Mouse (Mus musculus): ENCODE data around the gene Pald1.

Gene Pald1

DNA sequence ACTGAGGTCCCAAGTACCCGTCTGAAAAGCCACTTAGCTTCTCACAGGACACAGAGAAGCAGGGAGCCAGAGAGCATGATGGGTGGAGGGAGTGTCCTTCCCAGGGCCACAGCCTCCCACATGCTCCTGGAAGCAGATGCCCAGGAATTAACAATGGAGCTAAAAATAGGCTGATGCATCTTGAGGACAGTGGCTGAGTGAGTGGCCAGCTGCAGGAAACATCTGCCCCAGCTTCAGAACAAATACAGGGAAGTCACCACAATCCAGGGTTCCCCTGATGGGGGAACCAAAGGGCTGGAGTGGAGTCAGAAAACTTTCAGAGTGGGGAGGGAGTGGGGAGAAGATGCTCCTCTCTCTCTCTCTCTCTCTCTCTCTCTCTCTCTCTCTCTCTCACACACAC is 17.4 kb downstream of the Pald1 start:
- peak; percentile 99 for DNase-seq

DNA sequence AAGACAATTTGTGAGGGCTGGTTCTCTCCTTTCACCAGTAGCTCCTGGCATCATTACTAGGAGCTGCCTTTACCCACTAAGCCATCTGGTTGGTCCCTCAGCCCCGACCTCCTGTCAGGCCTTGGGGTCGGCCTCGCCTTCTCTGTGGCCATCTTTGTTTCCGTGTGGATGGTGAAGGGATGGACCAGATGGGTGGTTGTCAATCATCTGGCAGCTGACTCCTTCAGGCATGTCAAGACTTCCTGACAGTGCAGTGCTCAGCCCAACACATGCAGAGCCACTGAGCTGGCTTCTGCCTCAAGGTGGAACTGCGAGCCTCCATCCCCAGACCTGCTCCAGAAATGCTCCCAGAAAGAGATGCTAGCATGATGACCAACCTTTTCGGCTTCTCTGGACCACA is 18.9 kb downstream of the Pald1 start:
- DNase-seq = peak; percentile 91

DNA sequence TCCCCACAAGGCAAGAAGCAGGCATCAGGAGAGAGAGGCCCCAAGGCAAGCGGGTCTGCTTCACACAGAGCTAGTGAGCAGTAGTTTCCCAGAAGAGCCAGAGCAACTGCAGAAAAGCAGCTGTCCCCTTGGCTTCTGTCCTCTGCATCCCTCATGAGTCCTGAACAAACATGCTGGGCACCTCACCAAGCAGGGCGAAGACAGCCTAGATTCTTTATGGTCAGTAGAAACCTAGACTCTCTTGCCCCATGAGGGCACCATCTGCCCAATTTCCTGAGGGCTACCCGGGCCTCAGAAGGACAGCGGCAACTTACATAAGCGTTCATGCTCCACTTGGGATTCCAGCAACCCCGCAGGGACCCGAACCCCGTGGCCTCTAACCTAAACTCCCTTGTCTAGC is 20.3 kb downstream of the Pald1 start:
- DNase-seq = peak; percentile 97

DNA sequence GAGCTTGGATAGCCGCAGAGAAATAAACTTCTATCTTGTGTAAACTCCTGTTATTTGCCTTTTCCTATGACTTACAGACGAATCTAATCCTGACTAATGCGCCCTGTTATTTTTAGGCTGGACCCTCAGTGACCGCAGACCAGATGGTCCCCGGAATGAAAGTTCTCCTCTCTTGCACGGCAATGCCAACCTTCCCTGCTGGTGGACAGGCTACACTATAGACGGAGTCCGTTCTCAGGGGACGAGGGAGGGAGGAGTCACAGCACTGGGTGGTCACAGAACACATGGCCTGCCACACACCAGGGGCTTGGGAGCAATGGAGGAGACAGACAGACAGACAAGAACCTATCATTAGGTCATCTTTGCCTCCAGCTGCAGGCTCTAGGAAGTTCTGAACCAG is 20.8 kb downstream of the Pald1 start:
- no peak for DNase-seq

DNA sequence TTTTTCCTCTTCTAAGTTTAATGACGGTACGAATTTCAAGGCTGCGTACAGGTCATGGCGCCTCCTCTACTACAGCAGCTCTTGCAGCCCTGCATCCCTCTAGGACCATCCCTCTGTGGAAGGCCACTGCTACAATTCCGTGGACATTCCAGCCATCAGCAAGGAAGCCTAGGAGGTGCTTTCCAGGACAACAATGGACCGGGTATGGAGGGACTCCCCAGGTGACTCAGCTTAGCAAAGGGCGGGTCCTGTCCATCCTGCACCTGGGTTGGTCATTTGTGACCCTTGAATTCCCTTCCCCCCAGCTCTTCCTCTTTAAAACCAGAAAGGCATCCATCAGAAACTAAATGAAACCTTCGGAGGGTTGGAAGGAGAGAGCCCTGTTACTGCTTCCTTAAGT is 22.7 kb downstream of the Pald1 start:
- peak; percentile 94 for DNase-seq

DNA sequence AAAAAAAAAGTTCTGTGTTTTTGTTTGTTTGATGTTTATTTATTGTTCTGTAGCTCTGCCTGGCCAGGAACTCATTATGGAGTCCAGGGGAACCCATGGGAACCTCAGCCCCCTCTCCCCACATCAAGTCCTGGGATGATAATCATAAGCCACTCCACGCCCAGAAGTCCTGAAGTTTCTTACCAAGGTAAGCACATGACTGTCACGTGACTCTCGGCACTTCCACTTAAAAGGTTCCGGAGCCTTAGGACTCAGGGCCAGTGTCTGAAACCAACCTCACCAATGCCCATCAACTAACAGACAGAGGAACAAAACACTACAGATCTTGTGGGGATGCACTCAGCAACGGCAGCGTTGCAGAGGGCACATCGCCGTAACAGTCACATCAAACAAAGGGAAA is 23.9 kb downstream of the Pald1 start:
- no peak for DNase-seq

DNA sequence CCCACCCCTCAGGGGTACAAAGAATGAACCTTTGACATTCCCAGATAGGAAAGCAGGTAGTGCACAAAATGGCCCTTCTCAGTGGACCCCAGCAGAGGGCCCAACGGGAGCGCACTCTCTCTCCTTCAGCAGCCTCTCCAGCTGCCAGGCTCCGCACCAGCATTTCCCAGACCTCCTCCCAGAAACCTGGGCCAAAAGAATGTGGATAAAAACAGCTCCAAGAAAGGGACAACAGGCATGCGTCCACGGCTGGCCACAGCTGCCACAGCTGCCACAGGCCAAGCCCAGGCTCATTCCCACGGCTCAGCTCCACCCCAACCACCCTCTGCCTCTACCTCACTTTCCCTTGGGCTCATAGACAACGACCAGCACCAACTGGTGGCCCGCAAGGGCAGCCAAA is 25.7 kb downstream of the Pald1 start:
- DNase-seq = peak; percentile 98

DNA sequence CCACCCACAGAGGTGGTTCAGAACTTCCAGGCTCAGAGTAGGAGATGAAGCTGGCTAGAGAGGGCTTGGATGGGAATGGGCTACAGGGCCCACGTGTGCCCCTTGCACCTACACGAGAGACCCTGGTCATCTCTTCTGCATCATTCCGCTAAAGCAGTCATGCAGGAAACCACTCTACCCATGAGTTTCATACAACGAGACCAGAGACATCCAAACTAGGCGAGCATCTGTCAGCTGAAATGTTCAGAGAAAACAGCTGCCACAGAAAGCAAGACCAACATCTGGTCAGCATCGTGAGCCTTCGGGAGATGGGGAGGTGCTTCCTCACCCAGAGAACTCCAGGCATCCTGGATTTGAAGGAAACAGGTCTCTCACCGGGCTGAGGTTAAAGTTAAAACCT is 26.8 kb downstream of the Pald1 start:
- peak; percentile 92 for DNase-seq

DNA sequence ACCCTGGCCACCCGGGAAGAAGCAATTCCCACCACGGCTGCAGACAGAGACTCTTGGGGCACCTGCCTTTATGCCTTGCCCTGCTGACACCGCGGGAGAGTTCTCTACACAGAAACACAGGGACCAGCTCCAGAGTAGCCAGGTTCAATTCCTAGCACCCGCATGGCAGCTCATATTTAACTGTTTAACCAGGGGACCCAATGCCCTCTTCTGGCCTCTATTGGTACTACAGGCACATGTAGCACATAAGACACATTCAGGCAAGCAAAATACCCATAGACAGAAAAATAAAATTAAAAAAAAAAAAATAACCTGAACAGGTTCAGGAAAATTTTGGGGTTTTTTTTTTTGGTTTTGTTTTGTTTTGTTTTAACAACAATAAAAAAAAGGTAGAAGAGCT is 27.2 kb downstream of the Pald1 start:
- DNase-seq = no peak

DNA sequence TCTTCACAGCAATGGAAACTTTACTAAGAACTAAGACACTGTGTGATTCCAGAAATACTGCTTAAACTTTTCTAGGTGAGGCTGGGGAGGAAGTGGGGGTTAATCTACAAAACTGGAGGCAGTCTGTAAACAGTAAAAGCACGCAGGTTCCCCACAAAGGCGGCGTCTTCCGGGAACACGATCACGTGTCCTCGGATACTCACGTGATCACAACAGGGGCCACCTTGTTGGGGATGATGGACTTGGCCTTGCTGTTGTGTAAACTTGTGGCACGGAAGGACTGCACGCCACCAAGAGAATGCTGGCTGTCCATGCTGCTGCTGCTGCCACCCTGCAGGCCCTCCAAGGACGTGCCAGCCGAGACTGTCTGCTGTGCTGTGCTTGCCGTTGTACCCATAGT is 27.7 kb downstream of the Pald1 start:
- DNase-seq = no peak

DNA sequence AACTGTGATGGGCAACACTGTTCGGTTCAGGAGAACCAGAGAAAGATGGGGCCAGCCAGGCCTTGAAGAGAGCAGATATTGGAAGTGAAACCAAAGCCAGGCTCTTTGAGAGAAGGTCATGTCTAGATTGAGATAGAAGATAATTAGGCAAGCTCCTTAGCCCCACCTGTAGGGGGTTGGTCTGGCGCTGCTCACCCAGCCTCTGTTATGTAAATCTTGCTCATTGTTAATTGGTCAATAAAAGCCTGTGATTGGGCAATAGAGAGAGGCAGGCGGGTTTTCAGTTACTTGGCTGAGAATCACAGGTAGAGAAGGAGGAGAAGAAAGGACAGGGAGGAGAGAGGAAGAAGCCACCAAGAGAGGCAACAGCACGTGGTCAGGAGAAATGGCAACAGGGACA is 32.1 kb downstream of the Pald1 start:
- no peak for DNase-seq

DNA sequence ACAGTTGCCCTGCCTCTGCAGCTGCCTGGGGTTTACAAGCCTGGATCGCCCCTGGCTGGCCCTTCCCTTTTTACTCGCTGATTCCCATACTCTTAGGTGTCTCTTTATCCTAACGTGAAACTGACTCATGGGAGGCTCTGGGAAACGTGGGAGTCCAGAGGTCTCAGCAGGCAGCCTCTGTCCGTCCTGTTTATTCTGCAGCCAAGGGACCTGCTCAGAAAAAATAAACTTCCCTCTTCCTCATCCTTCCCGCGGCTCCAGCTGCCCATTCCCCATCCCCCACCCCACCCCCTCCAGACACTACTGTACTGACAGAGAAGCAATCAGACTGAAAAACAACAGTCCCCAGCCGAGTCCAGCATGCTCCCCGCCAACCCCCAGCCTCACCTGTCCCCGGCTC is 37.0 kb downstream of the Pald1 start:
- no peak for DNase-seq

DNA sequence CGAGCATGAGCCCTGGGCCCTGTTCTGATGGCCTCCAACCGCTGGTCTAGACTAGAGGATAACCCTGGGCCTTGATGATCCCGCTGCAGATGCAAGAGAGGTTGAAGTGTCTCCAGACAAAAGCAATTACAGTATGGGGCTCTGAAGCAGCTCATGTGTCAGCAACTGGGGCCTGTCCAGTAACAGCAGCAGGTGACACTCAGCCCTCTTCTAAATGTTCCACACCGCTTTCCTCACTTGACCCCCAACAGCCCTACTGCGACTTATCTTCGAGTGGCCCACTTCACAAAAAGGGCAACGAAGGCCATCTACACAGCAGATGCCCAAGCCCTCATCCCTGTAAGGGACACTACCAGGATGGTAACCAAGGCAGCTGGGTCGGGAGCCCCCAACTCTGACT is 38.2 kb downstream of the Pald1 start:
- DNase-seq = no peak

DNA sequence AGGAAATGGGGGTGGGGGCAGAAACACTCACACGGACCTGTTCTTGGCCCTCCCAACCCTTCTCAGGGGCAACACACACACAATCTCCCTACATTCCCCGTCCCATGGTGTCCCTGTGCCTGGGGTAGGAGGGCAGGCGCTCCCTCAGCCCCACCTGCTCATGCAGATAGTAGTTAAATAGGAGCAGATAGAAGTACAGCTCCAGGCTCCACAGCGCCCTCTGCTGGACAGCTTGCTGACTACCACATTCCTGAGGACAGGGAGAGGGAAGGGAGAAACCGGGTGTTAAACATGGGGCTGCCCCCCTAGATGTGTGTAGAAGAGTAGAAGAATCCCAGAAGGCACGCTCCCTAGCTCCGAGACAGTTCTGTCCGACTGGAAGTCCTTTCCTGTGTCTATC is 39.4 kb downstream of the Pald1 start:
- peak; percentile 95 for DNase-seq

DNA sequence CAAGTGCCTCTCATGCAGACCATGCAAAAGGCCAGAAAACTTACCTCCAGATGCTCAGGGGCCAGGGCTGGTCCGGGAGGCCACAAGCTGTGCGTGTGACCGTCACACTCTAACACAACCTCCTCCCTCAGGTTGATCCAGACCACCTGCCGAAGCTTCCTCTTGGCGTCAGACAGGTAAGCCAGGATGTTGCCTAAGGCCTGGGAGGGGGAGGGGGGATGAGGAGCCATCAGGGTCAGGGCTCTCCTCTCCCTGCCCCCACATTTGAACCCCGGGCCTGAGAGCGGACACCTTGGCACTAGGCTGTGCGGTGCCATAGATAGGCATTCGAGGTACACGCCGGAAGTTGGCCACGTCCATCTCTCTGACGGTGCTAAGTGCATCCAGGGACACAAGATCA is 40.6 kb downstream of the Pald1 start:
- peak; percentile 92 for DNase-seq

DNA sequence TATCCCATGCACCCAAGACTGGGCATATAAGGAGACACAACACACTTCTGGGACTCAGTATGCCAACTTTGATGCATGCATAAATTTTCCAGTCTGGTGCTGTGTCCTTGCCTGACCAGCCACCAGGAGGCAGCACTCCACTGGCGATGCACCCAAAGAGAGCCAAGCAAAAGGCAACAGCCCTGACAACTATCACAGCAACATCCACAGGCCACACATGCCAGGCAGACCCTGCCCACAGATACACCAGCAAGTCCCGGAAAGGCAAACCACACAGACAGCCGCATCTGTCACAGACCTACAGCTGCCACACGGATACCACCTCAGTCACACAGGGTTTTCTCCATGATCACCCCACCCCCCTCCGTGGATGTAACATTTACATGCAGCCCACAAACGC is 41.8 kb downstream of the Pald1 start:
- peak; percentile 93 for DNase-seq

DNA sequence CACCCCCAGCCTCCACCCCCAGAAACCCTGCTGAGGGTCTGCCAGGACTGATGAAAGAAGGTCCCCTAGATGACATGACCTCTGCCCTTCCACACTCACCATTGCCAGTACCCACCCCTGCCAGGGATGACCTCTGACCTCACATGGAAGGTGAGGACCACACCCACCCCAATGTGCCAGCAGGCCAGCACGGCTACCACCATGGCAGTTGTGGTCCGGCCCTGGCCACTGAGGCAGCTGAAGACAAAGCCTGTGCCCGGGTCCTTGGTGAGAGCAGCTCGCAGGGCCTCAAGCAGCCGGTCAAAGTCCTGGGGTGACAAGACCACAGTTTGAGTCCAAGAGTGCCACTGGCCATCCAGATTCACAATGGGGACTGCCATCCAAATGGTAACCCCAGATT is 42.3 kb downstream of the Pald1 start:
- DNase-seq = peak; percentile 94

DNA sequence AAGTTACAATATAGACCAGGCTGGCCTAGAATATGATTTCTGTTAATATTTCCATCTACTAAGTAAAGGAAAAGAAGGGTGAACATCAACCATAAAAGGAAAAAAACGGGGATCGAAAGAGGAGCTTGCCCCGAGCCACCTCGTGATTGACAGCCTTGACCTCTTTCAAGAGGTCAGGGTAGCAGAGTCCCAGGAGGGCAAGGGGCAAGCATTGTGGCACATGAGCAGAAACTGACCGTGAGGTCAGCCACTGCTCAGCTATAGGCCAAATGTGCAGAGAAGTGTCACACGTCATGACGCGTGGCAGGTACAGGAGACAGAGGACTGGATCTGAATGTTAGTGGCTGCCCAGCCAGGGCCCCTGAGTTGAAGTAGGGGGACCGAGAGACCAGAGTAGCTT is 43.1 kb downstream of the Pald1 start:
- DNase-seq = no peak

DNA sequence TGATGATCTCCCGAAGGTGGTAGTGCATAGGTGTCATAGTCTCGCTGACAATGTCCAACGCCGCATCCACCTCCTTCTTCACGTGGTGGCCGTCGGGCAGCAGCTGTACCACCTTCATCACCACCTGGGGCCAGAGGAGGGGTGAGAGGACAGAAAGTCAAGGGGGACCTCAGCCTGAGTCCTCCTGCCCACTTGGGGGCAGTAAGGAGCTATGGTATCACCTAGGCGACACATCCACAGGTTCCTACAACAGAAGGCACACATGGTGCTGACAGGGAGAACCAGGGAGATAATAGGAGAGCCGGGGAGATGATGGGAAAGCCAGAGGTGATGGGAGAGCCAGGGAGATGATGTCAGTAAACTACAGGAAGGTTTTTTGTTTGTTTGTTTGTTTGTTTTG is 44.1 kb downstream of the Pald1 start:
- no peak for DNase-seq

DNA sequence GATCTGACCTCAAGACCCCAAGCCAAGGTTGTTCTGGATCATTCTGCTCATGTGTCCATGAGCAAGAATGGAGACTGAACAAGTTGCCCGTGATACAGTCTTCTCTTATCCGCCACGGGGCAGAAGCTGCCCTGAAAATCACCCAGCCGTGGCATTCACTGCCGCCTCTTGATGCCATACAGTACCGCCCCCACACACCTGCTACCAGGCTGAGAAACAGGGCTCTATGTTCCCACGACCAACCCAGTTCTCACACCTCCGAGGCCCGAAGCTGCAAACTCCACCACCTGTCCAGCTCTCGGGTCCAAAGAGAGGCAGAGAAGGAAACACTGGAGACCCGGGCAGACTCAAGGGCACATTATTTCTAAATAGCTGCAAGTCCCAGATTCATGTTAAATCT is 45.7 kb downstream of the Pald1 start:
- DNase-seq = no peak

DNA sequence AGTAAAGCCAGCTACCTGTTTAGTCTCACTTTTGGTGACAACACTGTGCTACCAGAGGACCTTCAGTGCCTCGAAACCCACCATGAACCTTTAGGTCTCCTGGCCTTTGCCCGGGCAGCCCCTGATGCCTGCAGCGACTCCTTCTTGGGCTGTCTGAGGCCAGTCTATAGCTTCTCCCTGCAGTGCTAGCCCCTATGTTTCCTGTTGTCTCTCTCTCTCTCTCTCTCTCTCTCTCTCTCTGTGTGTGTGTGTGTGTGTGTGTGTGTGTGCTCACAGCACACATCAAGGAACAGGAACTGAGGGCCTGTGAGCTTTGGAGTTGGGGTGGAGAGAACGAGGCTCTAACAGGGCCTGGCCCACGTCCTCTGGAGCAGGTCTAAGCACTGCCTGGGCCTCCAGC is 46.7 kb downstream of the Pald1 start:
- DNase-seq = no peak

DNA sequence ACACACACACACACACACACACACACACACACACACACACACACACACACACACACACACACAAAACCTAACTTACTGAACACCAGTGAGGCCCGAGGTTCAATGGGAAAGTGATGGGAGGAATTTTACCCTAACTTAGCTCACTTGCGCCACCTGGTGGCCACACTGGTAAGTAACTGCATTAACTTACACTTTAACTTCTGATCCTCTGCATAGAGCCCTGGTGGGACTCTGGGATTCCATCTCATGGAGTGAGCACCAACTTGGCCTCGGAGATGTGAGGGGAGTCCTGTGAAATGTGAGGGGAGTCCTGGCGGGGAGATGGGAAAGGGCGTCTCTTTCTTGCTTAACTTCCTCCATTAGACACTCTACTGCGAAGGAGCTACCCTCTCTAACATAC is 47.2 kb downstream of the Pald1 start:
- peak; percentile 92 for DNase-seq

DNA sequence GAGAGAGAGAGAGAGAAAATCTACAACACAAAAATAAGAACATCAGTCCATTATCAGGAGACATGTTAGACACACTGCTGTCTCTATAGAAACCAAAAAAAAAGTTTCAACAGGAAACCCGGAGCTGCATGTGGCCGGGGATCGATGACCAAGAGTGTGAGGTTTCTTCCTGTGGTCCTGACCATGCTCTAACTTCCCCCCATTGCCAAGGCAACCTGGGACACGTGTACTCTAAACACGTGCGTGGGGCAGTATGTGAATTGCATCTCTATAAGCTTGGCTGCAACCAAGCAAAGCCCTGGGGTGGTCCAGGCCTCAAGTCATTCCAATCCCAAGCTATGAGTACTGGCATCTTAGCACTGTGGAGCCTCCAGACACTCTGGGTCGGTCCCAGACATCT is 48.8 kb downstream of the Pald1 start:
- no peak for DNase-seq

DNA sequence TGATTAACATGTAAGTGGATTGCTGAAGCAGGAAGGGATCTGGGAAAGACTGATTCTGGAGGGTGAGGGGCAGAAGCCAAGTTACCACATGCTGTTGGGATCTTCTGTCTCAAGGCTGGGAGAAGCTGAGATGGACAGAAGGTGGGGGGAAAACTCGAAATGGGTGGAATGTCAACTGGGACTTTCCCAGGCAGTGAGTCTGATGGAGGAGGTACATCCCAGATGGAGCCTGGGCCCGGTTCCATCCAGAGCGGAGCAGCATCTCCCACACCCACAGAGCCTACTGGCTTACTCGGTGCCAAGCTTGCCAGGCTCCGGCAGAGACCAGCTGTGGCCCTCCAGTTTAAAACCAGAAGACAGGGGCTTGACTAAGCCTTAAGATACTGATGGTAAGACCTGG is 52.3 kb downstream of the Pald1 start:
- DNase-seq = peak; percentile 98

DNA sequence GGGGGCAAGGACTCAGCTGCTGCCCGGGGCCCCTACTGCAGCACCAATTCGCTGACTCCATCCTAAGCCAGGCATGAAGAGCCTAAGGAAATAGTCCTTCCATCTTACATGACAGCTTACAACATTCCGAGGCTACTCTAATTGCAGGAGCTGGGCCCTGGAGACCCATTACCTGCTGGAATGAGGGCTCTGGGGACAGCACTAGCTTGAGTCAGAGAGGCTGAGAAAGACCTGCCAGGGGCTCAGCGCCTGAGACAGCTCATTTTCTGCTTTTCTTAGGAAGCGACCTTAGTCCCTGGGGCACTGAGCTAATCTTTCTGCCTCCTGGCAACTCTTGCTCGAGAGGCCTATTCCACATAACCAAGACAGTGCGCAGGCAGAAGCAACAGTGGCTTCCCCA is 54.4 kb downstream of the Pald1 start:
- no peak for DNase-seq

DNA sequence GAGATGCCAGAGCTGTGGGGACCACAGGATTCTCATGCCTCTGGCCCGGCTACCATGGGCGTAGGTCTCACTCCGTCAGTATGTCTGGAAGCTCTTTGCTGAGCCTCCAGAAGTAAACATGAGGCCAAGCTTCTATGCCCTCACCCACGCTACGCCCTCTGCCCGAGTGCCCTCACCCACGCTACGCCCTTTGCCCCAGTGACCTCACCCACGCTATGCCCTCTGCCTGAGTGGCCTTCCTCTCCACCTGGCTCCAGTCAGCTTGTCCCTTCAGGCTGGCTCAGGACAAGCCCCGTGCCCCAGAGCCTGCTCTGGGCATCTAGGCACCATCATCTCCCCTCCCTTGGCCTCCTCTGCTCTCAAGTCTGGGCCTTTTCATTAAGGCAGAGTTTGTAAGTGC is 55.8 kb downstream of the Pald1 start:
- no peak for DNase-seq
